Mouse (Mus musculus) adrenal gland, postnatal 36 days (tissue): Measurements from ENCODE around the gene Lrba. TPM values are rescaled to one million over a fixed set of nuclear protein-coding genes. Genes with fewer than 3 reads are reported as not detected.
A peak's percentile ranks its signal among the peaks of the same experiment; 100 is the strongest.

ENCODE experiments used
- DNase-seq, 2 experiments: peaks; one replicate each; pipeline ENCODE4 v3.0.0; 2021; ENCODE audit warnings: mixed read lengths in 1 of 2
- total RNA-seq, 2 experiments: library from RNA; stranded (reverse); gene quantifications; 2 replicates each; pipeline ENCODE4 v1.2.3; 2021

Lrba gene
- total RNA-seq, 2 experiments from 2014 or later = 28.9 to 38.1 TPM

GRCm38 (mm10) chr3:86518506-86519109, 294.1 kb downstream of the Lrba start:
- DNase-seq = peak in 1 of 2 experiments; percentile 4

- DNase-seq = no peak
These were observed 298.5 kb downstream of the Lrba start for GRCm38 (mm10) chr3:86522880-86523505.

- DNase-seq = no peak
These were observed 307.2 kb downstream of the Lrba start for GRCm38 (mm10) chr3:86531531-86532269.

GRCm38 (mm10) chr3:86536751-86537150, 312.3 kb downstream of the Lrba start:
- DNase-seq = no peak

GRCm38 (mm10) chr3:86538645-86539554, 314.4 kb downstream of the Lrba start:
- DNase-seq = peak; percentile 51 to 61

GRCm38 (mm10) chr3:86539555-86540168, 315.2 kb downstream of the Lrba start:
- no peak for DNase-seq

- no peak for DNase-seq
These were observed 316.7 kb downstream of the Lrba start for GRCm38 (mm10) chr3:86541074-86541614.

- no peak for DNase-seq
These were observed 317.4 kb downstream of the Lrba start for GRCm38 (mm10) chr3:86541863-86542397.

GRCm38 (mm10) chr3:86544785-86545184, 320.3 kb downstream of the Lrba start:
- peak in 1 of 2 experiments; percentile 22 for DNase-seq

- DNase-seq = no peak
These were observed 321.5 kb downstream of the Lrba start for GRCm38 (mm10) chr3:86545945-86546344.

- peak; percentile 83 to 85 for DNase-seq
These were observed 322.2 kb downstream of the Lrba start for GRCm38 (mm10) chr3:86546471-86547250.

GRCm38 (mm10) chr3:86547251-86547791, 322.8 kb downstream of the Lrba start:
- peak in 1 of 2 experiments; percentile 33 for DNase-seq

- peak; percentile 32 to 46 for DNase-seq
These were observed 323.9 kb downstream of the Lrba start, which contains the start of gene Mab21l2 for GRCm38 (mm10) chr3:86548091-86549015. Gene Mab21l2, minus strand, starts transcription at chr3:86548629.

GRCm38 (mm10) chr3:86550301-86551010, 326.0 kb downstream of the Lrba start:
- DNase-seq = peak in 1 of 2 experiments; percentile 23

- no peak for DNase-seq
These were observed 326.7 kb downstream of the Lrba start for GRCm38 (mm10) chr3:86551011-86551728.

GRCm38 (mm10) chr3:86552170-86552569, 327.7 kb downstream of the Lrba start:
- no peak for DNase-seq

GRCm38 (mm10) chr3:86558976-86559375, 334.5 kb downstream of the Lrba start:
- DNase-seq = no peak
